Mouse (Mus musculus) layer of hippocampus, adult 6 months (tissue): Measurements from ENCODE around the gene Tesmin. TPM values are rescaled to one million over a fixed set of nuclear protein-coding genes. Genes with fewer than 3 reads are reported as not detected.

ENCODE experiments used
- long read RNA-seq, 2 experiments: library from polyadenylated mRNA; unstranded; transcript quantifications; one replicate each; pipeline ENCODE4 v2.0.0; 2019 to 2020
- polyA plus RNA-seq: library from polyadenylated mRNA; unstranded; fragments of <200 nt; fragmentation: Nextera tagmentation; gene quantifications from 2 replicates; pipeline ENCODE4 v1.2.3, GENCODE M21; 2021

The Tesmin gene
- polyA plus RNA-seq = not detected in 2 replicates
- long read RNA-seq, experiment 1 = 0 reads
- long read RNA-seq, experiment 2, partial matches to known transcripts = 0 of 1 reads
- long read RNA-seq, experiment 2, other reads (novel, unspliced or antisense) = 1 of 1 reads

DNA sequence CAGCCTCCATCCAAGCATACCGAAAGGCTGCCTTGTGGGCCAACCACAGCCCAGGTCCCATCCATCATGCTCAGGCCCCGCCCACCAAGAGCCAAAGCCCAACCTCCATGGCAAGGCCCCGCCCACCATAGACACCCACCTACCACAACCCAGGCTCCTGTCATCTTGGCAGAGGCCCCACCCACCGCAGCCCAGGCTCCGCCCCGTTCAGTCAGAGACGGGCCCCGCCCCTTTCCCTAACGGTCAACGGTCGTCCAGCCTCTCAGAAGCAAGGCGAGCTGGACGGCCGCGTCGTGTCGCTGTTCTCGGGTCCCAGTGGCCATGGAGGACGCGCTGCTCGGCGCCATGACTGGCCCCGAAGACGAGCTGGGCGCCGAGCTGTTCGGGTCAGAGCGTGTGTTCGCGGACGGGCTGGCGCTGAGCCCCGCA is at the start of gene Tesmin:
Gene Tesmin, plus strand, starts transcription at position 229 of the 429 bp plus-strand sequence.

DNA sequence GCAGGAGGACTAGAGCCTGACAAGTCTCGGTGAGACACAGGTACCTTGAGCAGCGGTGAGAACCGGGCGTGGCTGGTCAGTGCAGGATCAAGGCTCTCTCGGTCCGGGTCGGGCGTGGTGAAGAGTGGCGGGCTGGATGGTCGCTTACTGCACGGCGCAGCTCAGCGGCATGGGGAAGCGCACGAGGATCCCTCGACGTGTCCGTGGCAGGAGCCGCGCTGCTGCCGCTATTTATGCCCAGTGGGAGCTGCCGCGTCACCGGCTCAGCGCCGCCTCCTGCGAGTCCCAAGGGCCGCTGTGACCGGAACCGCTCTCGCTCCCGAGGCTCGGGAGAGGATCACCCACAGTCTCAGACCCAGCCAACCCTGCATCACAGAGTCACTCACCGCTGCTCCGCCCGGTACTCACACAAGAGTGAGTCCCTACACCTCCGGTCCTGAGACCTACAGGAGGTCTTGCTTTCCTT is 25.6 kb downstream of the Tesmin start, which contains the start of gene Gal:
Gene Gal, minus strand, starts transcription at position 277 of the 466 bp plus-strand sequence.

Other genes with a start within 250 kb of the Tesmin start
- gene Mrpl21, start 106.0 kb upstream of the Tesmin start, polyA plus RNA-seq = 113 and 128 TPM in 2 replicates
- 4.1 and 4.4 TPM in 2 replicates for gene Ighmbp2, start 105.8 kb upstream of the Tesmin start, polyA plus RNA-seq
- 8.9 and 11.1 TPM in 2 replicates for gene Cpt1a, start 66.5 kb upstream of the Tesmin start, polyA plus RNA-seq
- gene Gal, start 25.7 kb downstream of the Tesmin start, polyA plus RNA-seq = 2.6 and 2.9 TPM in 2 replicates
- gene Ppp6r3, start 186.9 kb downstream of the Tesmin start, polyA plus RNA-seq = 14.5 and 18.5 TPM in 2 replicates